Mouse (Mus musculus): ENCODE data around the gene Gm6657. TPM values are rescaled to one million over a fixed set of nuclear protein-coding genes. Genes with fewer than 3 reads are reported as not detected.

The Gm6657 gene
- total and polyA plus RNA-seq, 3 experiments, result not detected

DNA sequence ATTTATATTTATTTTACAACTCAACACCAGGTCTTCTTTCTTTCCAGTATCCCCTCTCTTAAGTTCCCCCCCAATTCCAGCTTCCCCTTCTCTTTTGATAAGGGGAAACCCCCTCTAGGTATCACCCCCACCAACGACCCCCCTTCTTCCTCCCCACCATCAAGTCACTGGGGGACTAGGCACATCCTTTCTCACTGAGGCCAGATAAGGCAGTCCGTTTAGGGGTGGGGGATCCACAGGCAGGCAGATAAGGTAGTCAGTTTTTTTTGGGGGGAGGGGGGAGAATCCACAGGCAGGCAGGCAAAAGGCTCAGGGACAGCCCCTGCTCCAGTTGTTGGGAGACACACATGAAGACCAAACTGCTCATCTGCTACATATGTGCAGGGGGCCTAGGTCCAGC lies 1.3 kb downstream of the Gm6657 start:
- no peaks in the 10 kb centered on the region for H3K9me3 ChIP-seq (replicated peaks)
- no peak for TF ChIP-seq TAL1 (conservative IDR thresholded peaks at IDR 0.05; ENCODE audit: low read depth, low read length)
- TF ChIP-seq POLR2AphosphoS5 (IDR thresholded peaks at IDR 0.05; ENCODE audit: insufficient replicate concordance, low read depth, low read length), result no peak
- TF ChIP-seq GATA2 (IDR thresholded peaks at IDR 0.05; ENCODE audit: borderline replicate concordance, low read depth, low read length), result no peak
- DNase-seq (ENCODE audit: low spot score) (no peak), ATAC-seq (ENCODE audit: extremely low read depth, insufficient number of reproducible peaks, low FRiP score, poor library complexity, severe bottlenecking) (no peak)
- no peaks in the 10 kb centered on the region for H3K36me3 ChIP-seq (replicated peaks)
- H3K4me1 ChIP-seq (ENCODE audit: insufficient read depth, low read depth, low read length), result peaks cover 3% of the 10 kb centered on the region
- H3K4me3 ChIP-seq (ENCODE audit: low read depth, low read length), result no peak overlapping the region
- peaks cover 3% of the 10 kb centered on the region; the same call in 1 of the 2 replicates for H3K27me3 ChIP-seq (ENCODE audit: insufficient read depth, low read length)

GRCm38 (mm10) chr12:78203646-78204045 lies 9.6 kb downstream of the Gm6657 start:
- ATAC-seq (ENCODE audit: extremely low read depth, insufficient number of reproducible peaks, low FRiP score, poor library complexity, severe bottlenecking), result no peak
- no peaks in the 10 kb centered on the region for H3K9me3 ChIP-seq (replicated peaks)
- DNase-seq (ENCODE audit: low spot score), result no peak
- no peaks in the 10 kb centered on the region for H3K36me3 ChIP-seq (replicated peaks)
- H3K27me3 ChIP-seq (ENCODE audit: insufficient read depth, low read length), result peaks cover 5% of the 10 kb centered on the region; the same call in 1 of the 2 replicates
- H3K4me3 ChIP-seq (ENCODE audit: low read depth, low read length), result no peak overlapping the region
- H3K4me1 ChIP-seq (ENCODE audit: insufficient read depth, low read depth, low read length), result peaks cover 4% of the 10 kb centered on the region; the same call in 1 of the 2 replicates
- TF ChIP-seq POLR2AphosphoS5 (IDR thresholded peaks at IDR 0.05; ENCODE audit: insufficient replicate concordance, low read depth, low read length) (no peak), CTCF (IDR thresholded peaks at IDR 0.05; ENCODE audit: low read depth, low read length) (no peak), GATA1 (IDR thresholded peaks at IDR 0.05; ENCODE audit: borderline replicate concordance, low read length) (no peak), GATA2 (IDR thresholded peaks at IDR 0.05; ENCODE audit: borderline replicate concordance, low read depth, low read length) (no peak), TAL1 (conservative IDR thresholded peaks at IDR 0.05; ENCODE audit: low read depth, low read length) (no peak)

DNA sequence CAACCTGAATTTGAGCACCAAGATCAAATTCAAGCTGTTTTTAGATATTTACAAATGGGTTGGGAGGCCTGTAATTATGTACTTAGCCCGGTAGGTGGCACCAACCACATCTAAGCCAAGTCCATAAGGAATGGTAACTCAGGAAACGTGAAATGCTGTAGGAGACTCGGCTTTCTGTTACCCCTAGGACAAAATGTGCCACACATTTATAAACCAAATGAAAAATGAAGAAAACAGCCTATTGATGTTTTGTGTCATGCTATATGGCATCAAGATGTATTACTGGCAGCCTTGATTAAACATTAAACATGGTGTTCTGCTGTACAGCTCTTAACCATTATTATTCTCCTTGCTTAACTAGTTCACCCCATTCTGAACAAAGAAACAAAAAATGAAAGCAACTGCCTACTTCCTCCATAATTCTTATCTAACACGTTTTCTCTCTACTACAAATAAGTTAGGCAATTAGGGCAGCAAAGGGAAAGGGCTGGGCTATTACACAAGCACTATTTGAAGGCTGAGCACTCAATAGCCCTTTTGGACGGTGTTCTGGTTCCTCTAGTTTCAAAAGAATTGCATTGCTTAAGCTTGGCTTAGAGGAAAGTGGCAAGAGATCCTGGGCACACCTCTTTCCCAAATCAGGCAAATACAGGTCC lies 12.0 kb downstream of the Gm6657 start:
- TF ChIP-seq TAL1 (conservative IDR thresholded peaks at IDR 0.05; ENCODE audit: low read depth, low read length), result no peak
- peak; percentile 56; the same call in 1 of the 2 replicates for TF ChIP-seq CTCF (IDR thresholded peaks at IDR 0.05; ENCODE audit: low read depth, low read length)
- no peak for TF ChIP-seq GATA2 (IDR thresholded peaks at IDR 0.05; ENCODE audit: borderline replicate concordance, low read depth, low read length)
- H3K36me3 ChIP-seq (replicated peaks), result no peaks in the 10 kb centered on the region
- peaks cover 4% of the 10 kb centered on the region; the same call in 1 of the 2 replicates for H3K4me1 ChIP-seq (ENCODE audit: insufficient read depth, low read depth, low read length)
- no peak overlapping the region for H3K4me3 ChIP-seq (ENCODE audit: low read depth, low read length)
- ATAC-seq (ENCODE audit: extremely low read depth, insufficient number of reproducible peaks, low FRiP score, poor library complexity, severe bottlenecking), result peak; percentile 15; the same call in 1 of the 2 replicates
- peak; percentile 40 for DNase-seq (ENCODE audit: low spot score)
- H3K27me3 ChIP-seq (ENCODE audit: insufficient read depth, low read length), result peaks cover 3% of the 10 kb centered on the region; the same call in 1 of the 2 replicates
- H3K9me3 ChIP-seq (replicated peaks), result no peaks in the 10 kb centered on the region

- ATAC-seq (ENCODE audit: extremely low read depth, insufficient number of reproducible peaks, low FRiP score, poor library complexity, severe bottlenecking) (no peak), DNase-seq (ENCODE audit: low spot score) (no peak)
- TF ChIP-seq GATA1 (IDR thresholded peaks at IDR 0.05; ENCODE audit: borderline replicate concordance, low read length) (no peak), POLR2AphosphoS5 (IDR thresholded peaks at IDR 0.05; ENCODE audit: insufficient replicate concordance, low read depth, low read length) (no peak)
- Histone ChIP-seq H3K36me3 (replicated peaks) (no peaks in the 10 kb centered on the region), H3K9me3 (replicated peaks) (no peaks in the 10 kb centered on the region), H3K27me3 (ENCODE audit: insufficient read depth, low read length) (peaks cover 3% of the 10 kb centered on the region; the same call in 1 of the 2 replicates), H3K4me3 (ENCODE audit: low read depth, low read length) (no peak overlapping the region), H3K4me1 (ENCODE audit: insufficient read depth, low read depth, low read length) (peaks cover 4% of the 10 kb centered on the region; the same call in 1 of the 2 replicates)
Measured at GRCm38 (mm10) chr12:78206571-78206960, 12.5 kb downstream of the Gm6657 start.

GRCm38 (mm10) chr12:78209856-78210255 lies 15.8 kb downstream of the Gm6657 start:
- no peak for ATAC-seq (ENCODE audit: extremely low read depth, insufficient number of reproducible peaks, low FRiP score, poor library complexity, severe bottlenecking)
- Histone ChIP-seq H3K27me3 (ENCODE audit: insufficient read depth, low read length) (no peaks in the 10 kb centered on the region), H3K4me1 (ENCODE audit: insufficient read depth, low read depth, low read length) (peaks cover 4% of the 10 kb centered on the region; the same call in 1 of the 2 replicates), H3K36me3 (replicated peaks) (no peaks in the 10 kb centered on the region), H3K9me3 (replicated peaks) (no peaks in the 10 kb centered on the region), H3K4me3 (ENCODE audit: low read depth, low read length) (no peak overlapping the region)
- no peak for TF ChIP-seq GATA1 (IDR thresholded peaks at IDR 0.05; ENCODE audit: borderline replicate concordance, low read length)
- TF ChIP-seq GATA2 (IDR thresholded peaks at IDR 0.05; ENCODE audit: borderline replicate concordance, low read depth, low read length), result no peak
- no peak for TF ChIP-seq CTCF (IDR thresholded peaks at IDR 0.05; ENCODE audit: low read depth, low read length)
- no peak for TF ChIP-seq POLR2AphosphoS5 (IDR thresholded peaks at IDR 0.05; ENCODE audit: insufficient replicate concordance, low read depth, low read length)
- TF ChIP-seq TAL1 (conservative IDR thresholded peaks at IDR 0.05; ENCODE audit: low read depth, low read length), result no peak
- no peak for DNase-seq (ENCODE audit: low spot score)

DNA sequence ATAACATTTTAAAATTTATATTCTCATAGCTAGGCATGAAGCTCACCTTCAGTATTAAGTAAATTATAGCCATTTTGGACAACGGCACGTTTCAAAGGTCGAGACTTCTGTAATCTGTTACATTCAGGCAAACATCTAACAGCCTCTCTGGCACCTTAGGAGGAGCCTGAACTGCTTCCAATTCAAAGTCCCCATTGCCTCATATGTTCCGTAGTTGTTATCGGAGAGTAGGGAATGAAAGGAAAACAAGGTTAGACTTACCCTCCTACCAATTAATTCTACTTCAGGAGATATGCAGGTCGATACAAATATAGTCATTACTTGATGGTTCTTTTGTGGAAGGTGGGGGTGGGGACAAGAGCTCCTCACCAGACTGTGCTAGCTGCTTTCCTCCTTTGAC lies 21.4 kb downstream of the Gm6657 start:
- Histone ChIP-seq H3K4me3 (ENCODE audit: low read depth, low read length) (no peak overlapping the region), H3K9me3 (replicated peaks) (no peaks in the 10 kb centered on the region), H3K36me3 (replicated peaks) (peaks cover 3% of the 10 kb centered on the region), H3K27me3 (ENCODE audit: insufficient read depth, low read length) (no peaks in the 10 kb centered on the region), H3K4me1 (ENCODE audit: insufficient read depth, low read depth, low read length) (no peaks in the 10 kb centered on the region; the same call in 1 of the 2 replicates)
- DNase-seq (ENCODE audit: low spot score), result no peak
- TF ChIP-seq CTCF (IDR thresholded peaks at IDR 0.05; ENCODE audit: low read depth, low read length) (no peak), GATA1 (IDR thresholded peaks at IDR 0.05; ENCODE audit: borderline replicate concordance, low read length) (no peak), TAL1 (conservative IDR thresholded peaks at IDR 0.05; ENCODE audit: low read depth, low read length) (no peak), GATA2 (IDR thresholded peaks at IDR 0.05; ENCODE audit: borderline replicate concordance, low read depth, low read length) (no peak), POLR2AphosphoS5 (IDR thresholded peaks at IDR 0.05; ENCODE audit: insufficient replicate concordance, low read depth, low read length) (no peak)
- ATAC-seq (ENCODE audit: extremely low read depth, insufficient number of reproducible peaks, low FRiP score, poor library complexity, severe bottlenecking), result no peak
